Mouse (Mus musculus) heart, adult 18-20 months (tissue): ENCODE results near the gene Isy1. TPM values are rescaled to one million over a fixed set of nuclear protein-coding genes. Genes with fewer than 3 reads are reported as not detected.

Experiments
- DNase-seq, 2 experiments: peaks; one replicate each; pipeline ENCODE4 v3.0.0; 2021 to 2022; ENCODE audit warnings: mixed read lengths in 1 of 2
- total RNA-seq, 2 experiments: library from RNA; stranded (reverse); gene quantifications; 2 replicates each; pipeline ENCODE4 v1.2.3; 2021

The Isy1 gene
- total RNA-seq, 2 experiments from 2014 or later = 21.1 to 23.9 TPM

DNA sequence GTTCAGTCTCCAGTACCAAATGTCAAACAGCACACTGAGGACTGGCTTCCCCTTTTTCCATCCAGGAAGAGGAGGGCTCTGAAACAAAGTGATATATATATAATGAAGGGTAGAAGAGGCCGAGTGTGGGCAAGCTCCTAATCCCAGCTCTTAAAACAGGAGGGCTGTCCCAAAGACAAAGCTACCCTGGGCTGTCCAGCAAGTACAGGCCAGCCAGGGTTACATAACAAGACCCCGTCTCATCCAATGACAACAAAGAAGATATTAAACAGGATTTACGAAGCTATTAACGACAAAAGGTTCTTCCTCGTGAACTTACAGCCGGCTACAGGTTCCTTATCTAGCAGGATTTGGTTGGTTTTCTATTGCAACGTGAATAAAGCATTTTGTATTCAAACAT, 33.7 kb downstream of the Isy1 start:
- no peak for DNase-seq

- DNase-seq = no peak
Observed at GRCm38 (mm10) chr6:87804036-87804435, 34.6 kb downstream of the Isy1 start.

- DNase-seq = no peak
Observed at GRCm38 (mm10) chr6:87802462-87802861, 36.1 kb downstream of the Isy1 start.

DNA sequence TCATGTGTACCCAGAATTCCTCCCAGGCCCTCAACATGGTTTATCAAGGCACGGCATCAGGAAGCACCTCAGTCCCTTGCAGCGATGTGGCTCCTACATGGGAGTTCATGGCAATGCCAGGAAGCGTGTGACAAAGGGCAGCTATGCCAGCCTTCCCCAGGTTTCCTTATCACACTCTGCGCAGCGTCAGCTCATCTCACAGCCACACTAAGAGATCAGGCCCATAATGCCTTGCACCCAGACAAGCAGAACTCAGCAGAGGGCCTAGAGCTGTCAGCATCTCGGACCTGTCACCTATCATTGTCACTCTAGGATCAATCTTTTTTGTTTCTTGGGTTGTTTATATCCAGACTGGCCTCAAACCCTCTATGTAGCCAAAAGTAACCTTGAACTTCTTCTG, 39.0 kb downstream of the Isy1 start:
- no peak for DNase-seq

- DNase-seq = no peak
Observed at GRCm38 (mm10) chr6:87797321-87797720, 41.3 kb downstream of the Isy1 start.

DNA sequence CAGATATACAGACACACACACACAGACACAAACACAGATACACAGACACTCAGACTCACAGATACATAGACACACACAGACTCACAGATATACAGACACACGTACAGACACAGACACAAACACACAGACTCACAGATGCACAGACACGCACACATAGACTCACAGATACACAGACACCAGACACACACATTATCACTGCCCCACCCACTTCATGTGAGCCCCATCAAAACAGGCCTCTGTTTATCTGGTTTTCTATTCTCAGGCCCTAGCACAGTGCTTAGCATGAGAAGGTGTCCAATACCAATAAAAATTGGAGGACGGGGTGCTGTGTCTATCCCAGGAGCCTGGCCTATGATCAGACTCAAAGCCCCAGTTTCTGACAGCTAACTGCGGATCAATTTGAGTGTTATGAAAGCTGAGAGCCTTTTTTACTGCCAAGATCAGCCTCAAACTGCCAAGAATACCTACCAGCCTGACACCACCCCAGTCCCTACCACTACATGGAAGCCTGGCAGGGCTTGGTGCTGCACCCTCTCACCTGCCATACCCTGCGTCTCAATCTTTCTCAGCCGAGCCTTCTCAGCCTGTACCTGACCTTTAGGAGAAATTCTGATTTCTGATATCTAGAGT, 42.2 kb downstream of the Isy1 start:
- DNase-seq = no peak

GRCm38 (mm10) chr6:87795385-87796150, 43.0 kb downstream of the Isy1 start:
- DNase-seq = no peak

- no peak for DNase-seq
Observed at GRCm38 (mm10) chr6:87793821-87794510, 44.6 kb downstream of the Isy1 start.

DNA sequence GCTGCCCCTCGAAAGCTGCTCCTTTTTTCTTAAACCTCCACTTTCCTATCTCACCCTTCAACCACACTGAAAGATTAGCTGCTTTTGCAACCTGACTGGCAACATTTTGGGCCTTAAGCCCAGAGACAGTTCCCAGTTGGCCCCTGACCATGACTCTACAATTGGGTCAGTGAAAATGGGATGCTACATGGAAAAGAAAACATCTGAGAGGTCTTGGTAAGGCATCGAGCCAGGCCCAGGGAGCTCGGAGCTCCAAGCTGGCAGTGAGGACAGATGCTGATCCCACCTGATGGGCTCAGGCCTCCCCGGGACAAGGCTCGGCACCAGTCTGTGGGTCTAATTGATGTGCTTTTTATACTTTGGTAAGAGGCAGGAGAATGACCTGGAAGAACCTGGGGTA, 46.8 kb downstream of the Isy1 start:
- DNase-seq = no peak

GRCm38 (mm10) chr6:87790779-87791480, 47.7 kb downstream of the Isy1 start:
- peak in 1 of 2 experiments; percentile 33 for DNase-seq

DNA sequence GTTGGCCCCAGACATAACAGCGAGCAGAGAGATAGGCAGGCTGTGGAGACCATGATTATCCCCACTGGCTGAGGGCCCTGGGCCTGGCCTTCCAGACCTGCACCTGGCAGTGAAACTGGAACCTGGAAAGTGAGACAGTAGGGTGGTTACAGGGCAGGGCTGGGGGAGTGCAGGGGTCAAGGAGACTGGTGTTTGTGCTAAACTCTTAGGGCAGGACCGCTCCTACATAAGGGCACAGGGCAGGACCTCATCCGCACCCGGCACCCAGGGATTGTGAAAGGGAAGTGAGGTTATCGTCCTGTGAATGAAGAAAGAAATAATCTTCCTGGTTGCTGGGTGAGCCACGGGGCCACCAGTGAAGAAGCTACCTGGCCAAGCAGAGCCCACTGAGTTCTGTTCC, 48.8 kb downstream of the Isy1 start:
- DNase-seq = no peak

DNA sequence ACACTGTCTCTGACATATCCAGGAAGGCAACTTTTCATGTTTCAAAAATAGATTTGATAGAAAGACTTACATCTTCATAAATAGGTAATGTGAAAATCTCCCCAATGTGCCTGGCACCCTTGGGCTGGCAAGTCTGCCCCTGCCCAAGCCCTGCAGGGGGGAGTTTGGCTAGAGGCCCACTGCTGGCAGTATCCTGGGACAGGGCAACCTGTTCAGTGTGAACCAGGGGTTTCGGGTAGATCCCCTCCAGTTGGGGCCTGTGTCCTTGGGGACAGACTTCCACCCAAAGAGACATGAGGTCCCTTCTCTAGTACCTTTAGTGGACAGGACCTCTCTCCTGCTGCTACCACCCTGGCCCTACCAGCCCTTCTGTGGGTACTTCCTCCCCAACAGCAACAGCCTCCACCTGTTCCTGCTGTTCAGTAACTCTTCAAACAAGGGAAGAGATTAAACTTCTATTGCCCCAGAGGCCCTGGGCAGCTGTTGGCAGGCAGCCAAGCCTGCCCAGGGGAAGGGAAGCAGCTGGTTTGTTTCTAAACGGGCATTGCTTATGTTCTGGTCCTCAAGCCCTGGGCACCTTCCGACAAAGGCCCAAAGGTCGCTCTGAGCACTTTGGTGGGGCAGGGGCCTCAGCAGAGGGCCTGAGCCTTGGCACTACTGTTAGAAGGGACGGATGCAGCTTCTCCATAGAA, 49.6 kb downstream of the Isy1 start:
- peak in 1 of 2 experiments; percentile 27 for DNase-seq

- DNase-seq = no peak
Observed at GRCm38 (mm10) chr6:87788266-87788895, 50.2 kb downstream of the Isy1 start.

GRCm38 (mm10) chr6:87787108-87787890, 51.3 kb downstream of the Isy1 start:
- peak in 1 of 2 experiments; percentile 39 for DNase-seq

GRCm38 (mm10) chr6:87786621-87787020, 52.0 kb downstream of the Isy1 start:
- no peak for DNase-seq

DNA sequence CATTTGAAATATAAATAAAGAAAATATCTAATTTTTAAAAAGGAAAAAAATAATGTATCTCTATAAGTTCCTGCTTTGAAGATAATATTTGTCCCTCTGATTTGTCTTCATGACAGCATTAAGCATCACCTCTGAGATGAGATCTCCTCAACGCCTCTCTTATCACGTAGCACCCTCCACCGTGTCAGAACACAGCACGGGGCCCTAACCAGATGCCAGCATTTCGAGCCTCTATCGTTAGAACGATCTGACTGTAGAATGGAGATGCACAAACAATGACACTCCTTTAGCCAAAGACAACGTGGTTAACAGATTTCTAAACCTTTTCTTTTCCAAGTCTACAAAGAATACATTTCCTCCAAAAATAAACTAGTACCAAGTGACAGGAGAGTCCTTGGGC, 54.6 kb downstream of the Isy1 start:
- DNase-seq = no peak

GRCm38 (mm10) chr6:87780546-87781301, 57.9 kb downstream of the Isy1 start:
- no peak for DNase-seq

- no peak for DNase-seq
Observed at GRCm38 (mm10) chr6:87779174-87780165, 59.1 kb downstream of the Isy1 start.
